Mouse (Mus musculus): ENCODE data around the gene Vipr1. TPM values are rescaled to one million over a fixed set of nuclear protein-coding genes. Genes with fewer than 3 reads are reported as not detected.

Gene Vipr1
- polyA plus RNA-seq, 1 experiment: 0.72 TPM

GRCm38 (mm10) chr9:121673716-121674115 lies 31.2 kb downstream of the Vipr1 start:
- Histone ChIP-seq H3K4me1 (ENCODE audit: control insufficient read depth, insufficient read depth, low read length) (peaks cover 19% of the 10 kb centered on the region), H3K4me3 (replicated peaks; ENCODE audit: control insufficient read depth, low read depth, low read length) (no peak overlapping the region), H3K27ac (ENCODE audit: control insufficient read depth, insufficient read depth, low read depth, low read length, poor library complexity) (no peak overlapping the region)
- 75% methylated on average over 5 of the region's 5 CpGs for WGBS
- TF ChIP-seq POLR2A (IDR thresholded peaks at IDR 0.05; ENCODE audit: borderline replicate concordance, control insufficient read depth, low read depth, low read length) (no peak), CTCF (IDR thresholded peaks at IDR 0.05; ENCODE audit: control insufficient read depth, insufficient read depth, low read length) (no peak)

- 19% methylated on average over 9 of the region's 9 CpGs for WGBS
- TF ChIP-seq POLR2A (IDR thresholded peaks at IDR 0.05; ENCODE audit: borderline replicate concordance, control insufficient read depth, low read depth, low read length): peak; percentile 54; the same call in 1 of the 2 replicates
- no peak for TF ChIP-seq CTCF (IDR thresholded peaks at IDR 0.05; ENCODE audit: control insufficient read depth, insufficient read depth, low read length)
- peaks cover 17% of the 10 kb centered on the region for H3K4me1 ChIP-seq (ENCODE audit: control insufficient read depth, insufficient read depth, low read length)
- peak overlapping the region; percentile 70 for H3K27ac ChIP-seq (ENCODE audit: control insufficient read depth, insufficient read depth, low read depth, low read length, poor library complexity)
- H3K4me3 ChIP-seq (replicated peaks; ENCODE audit: control insufficient read depth, low read depth, low read length): peak overlapping the region; percentile 42
These were observed 32.5 kb downstream of the Vipr1 start for GRCm38 (mm10) chr9:121675011-121675410.

- peaks cover 17% of the 10 kb centered on the region for H3K4me1 ChIP-seq (ENCODE audit: control insufficient read depth, insufficient read depth, low read length)
- no peak for TF ChIP-seq POLR2A (IDR thresholded peaks at IDR 0.05; ENCODE audit: borderline replicate concordance, control insufficient read depth, low read depth, low read length)
- no peak for TF ChIP-seq CTCF (IDR thresholded peaks at IDR 0.05; ENCODE audit: control insufficient read depth, insufficient read depth, low read length)
- peak overlapping the region; percentile 70 for H3K27ac ChIP-seq (ENCODE audit: control insufficient read depth, insufficient read depth, low read depth, low read length, poor library complexity)
- 47% methylated on average over 2 of the region's 2 CpGs for WGBS
- peak overlapping the region; percentile 48 for H3K4me3 ChIP-seq (replicated peaks; ENCODE audit: control insufficient read depth, low read depth, low read length)
These were observed 33.0 kb downstream of the Vipr1 start for GRCm38 (mm10) chr9:121675556-121675955.

DNA sequence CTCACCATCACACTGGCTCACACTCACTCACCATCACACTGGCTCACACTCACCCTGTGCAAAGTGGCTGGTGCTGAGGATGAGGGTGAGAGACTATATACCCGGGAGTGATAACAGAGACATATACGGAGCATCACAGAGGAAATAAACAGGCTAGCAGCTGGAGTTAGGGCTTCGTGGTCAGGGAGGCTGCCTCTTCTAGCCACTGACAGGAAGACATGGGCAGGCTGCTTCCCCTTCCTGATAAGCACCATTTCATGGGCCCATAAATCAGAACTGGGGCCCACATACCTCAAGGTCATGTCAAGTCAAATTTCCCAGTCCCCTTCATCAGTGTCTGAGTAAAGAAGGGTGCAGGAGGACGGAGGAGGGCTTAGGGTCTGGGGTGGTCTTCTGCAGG lies 34.6 kb downstream of the Vipr1 start:
- WGBS: 3% methylated on average over 4 of the region's 4 CpGs
- Histone ChIP-seq H3K4me1 (ENCODE audit: control insufficient read depth, insufficient read depth, low read length) (peaks cover 15% of the 10 kb centered on the region), H3K27ac (ENCODE audit: control insufficient read depth, insufficient read depth, low read depth, low read length, poor library complexity) (peak overlapping the region; percentile 20), H3K4me3 (replicated peaks; ENCODE audit: control insufficient read depth, low read depth, low read length) (peak overlapping the region; percentile 22)
- TF ChIP-seq POLR2A (IDR thresholded peaks at IDR 0.05; ENCODE audit: borderline replicate concordance, control insufficient read depth, low read depth, low read length) (no peak), CTCF (IDR thresholded peaks at IDR 0.05; ENCODE audit: control insufficient read depth, insufficient read depth, low read length) (no peak)

- 22% methylated on average over 8 of the region's 8 CpGs for WGBS
- peak overlapping the region; percentile 20; the same call in 1 of the 2 replicates for H3K27ac ChIP-seq (ENCODE audit: control insufficient read depth, insufficient read depth, low read depth, low read length, poor library complexity)
These were observed 35.0 kb downstream of the Vipr1 start for GRCm38 (mm10) chr9:121677476-121677875.

DNA sequence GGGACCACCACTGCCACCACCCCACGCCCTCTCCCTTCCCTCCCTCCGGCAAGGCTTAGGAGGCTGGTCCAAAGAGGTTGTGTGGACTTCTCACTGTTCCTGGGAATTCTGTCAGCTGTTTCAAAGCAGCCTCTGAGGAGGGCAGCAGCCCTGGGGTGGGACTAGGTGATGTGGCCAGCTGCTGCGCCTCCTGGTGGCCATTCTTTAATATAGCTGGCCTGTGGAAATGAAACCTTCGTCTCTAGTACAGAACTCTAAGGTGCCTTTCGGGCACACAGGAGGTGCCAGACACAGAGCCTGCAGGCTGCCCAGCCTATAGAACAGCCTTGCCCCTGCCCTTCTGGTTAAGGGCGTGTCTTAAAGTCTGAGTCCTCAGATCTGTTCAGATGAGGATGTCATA lies 37.0 kb downstream of the Vipr1 start:
- peak; percentile 80 for TF ChIP-seq CTCF (IDR thresholded peaks at IDR 0.05; ENCODE audit: control insufficient read depth, insufficient read depth, low read length)
- no peak for TF ChIP-seq POLR2A (IDR thresholded peaks at IDR 0.05; ENCODE audit: borderline replicate concordance, control insufficient read depth, low read depth, low read length)
- Histone ChIP-seq H3K27ac (ENCODE audit: control insufficient read depth, insufficient read depth, low read depth, low read length, poor library complexity) (no peak overlapping the region), H3K4me3 (replicated peaks; ENCODE audit: control insufficient read depth, low read depth, low read length) (no peak overlapping the region), H3K4me1 (ENCODE audit: control insufficient read depth, insufficient read depth, low read length) (peaks cover 10% of the 10 kb centered on the region)
- 32% methylated on average over 6 of the region's 6 CpGs for WGBS

More at GRCm38 (mm10) chr9:121677476-121677875, 35.0 kb downstream of the Vipr1 start:
- Histone ChIP-seq H3K4me1 (ENCODE audit: control insufficient read depth, insufficient read depth, low read length) (peaks cover 15% of the 10 kb centered on the region), H3K4me3 (replicated peaks; ENCODE audit: control insufficient read depth, low read depth, low read length) (no peak overlapping the region)
- TF ChIP-seq POLR2A (IDR thresholded peaks at IDR 0.05; ENCODE audit: borderline replicate concordance, control insufficient read depth, low read depth, low read length) (no peak), CTCF (IDR thresholded peaks at IDR 0.05; ENCODE audit: control insufficient read depth, insufficient read depth, low read length) (no peak)

- WGBS: 57% methylated on average over 8 of the region's 8 CpGs
- Histone ChIP-seq H3K4me1 (ENCODE audit: control insufficient read depth, insufficient read depth, low read length) (peaks cover 12% of the 10 kb centered on the region), H3K27ac (ENCODE audit: control insufficient read depth, insufficient read depth, low read depth, low read length, poor library complexity) (no peak overlapping the region), H3K4me3 (replicated peaks; ENCODE audit: control insufficient read depth, low read depth, low read length) (no peak overlapping the region)
- no peak for TF ChIP-seq POLR2A (IDR thresholded peaks at IDR 0.05; ENCODE audit: borderline replicate concordance, control insufficient read depth, low read depth, low read length)
- TF ChIP-seq CTCF (IDR thresholded peaks at IDR 0.05; ENCODE audit: control insufficient read depth, insufficient read depth, low read length): no peak
These were observed 38.7 kb downstream of the Vipr1 start for GRCm38 (mm10) chr9:121681191-121681590.

DNA sequence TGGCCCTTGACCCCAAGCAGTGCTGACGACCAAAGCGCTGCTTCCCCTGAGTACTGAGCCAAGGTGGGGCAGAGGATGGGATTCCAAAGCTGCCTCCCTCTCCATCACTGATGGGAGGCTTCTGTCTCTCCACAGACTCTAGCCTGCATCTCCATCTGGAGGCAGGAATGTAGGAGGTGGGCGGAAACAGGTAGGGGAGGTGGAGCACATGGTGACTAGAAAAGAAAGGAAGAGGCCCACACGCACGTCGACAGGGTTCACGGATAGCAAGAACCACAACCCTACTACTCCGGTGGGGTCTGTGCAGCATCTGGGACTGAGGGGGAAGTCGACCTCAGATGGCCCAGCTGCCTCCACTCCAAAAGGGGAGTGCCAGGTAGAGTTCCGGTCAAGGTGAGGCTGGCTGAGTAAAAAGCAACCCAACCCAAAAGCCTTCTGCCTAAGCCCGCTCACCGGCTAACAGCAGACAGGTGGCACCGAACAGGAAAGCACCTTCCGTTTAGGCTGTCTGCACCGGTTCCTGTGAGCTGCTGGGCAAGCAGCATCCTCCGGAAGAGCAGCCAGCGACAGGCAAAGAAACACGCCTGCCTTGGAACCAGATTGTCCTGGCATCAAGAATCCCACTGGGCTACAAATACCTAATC lies 39.6 kb downstream of the Vipr1 start:
- WGBS: 40% methylated on average over 18 of the region's 18 CpGs
- TF ChIP-seq POLR2A (IDR thresholded peaks at IDR 0.05; ENCODE audit: borderline replicate concordance, control insufficient read depth, low read depth, low read length) (no peak), CTCF (IDR thresholded peaks at IDR 0.05; ENCODE audit: control insufficient read depth, insufficient read depth, low read length) (no peak)
- Histone ChIP-seq H3K4me3 (replicated peaks; ENCODE audit: control insufficient read depth, low read depth, low read length) (no peak overlapping the region), H3K4me1 (ENCODE audit: control insufficient read depth, insufficient read depth, low read length) (peaks cover 8% of the 10 kb centered on the region), H3K27ac (ENCODE audit: control insufficient read depth, insufficient read depth, low read depth, low read length, poor library complexity) (no peak overlapping the region)

All from bone marrow, adult 2 months (tissue).